Mouse (Mus musculus) embryo, embryonic 11.5 days (tissue): ENCODE measurements around the gene Mcm2.

Source experiments
- DNase-seq: peaks from one replicate; pipeline ENCODE4 v3.0.0-alpha.2; 2012; ENCODE audit warnings: low read depth, low spot score

Gene Mcm2

DNA sequence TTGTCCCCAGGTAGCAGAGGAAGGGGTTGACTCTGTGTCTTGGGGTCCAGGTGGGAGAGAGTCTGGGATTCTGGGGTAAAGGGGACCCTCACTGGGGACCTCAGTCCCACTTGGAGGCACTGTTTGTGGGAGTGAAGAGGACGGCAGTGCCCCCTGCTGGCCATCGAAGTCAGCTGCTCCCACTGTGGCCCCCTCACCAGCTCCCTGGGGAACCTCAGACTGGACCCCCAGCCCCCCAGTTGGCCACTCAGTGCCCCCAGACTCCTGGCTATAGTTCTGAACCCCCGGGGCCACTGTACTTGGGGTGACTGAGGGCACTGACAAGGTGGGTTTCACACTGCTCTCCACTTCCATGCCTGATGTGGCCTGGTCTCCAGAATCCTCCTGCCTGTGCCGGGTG is 49.3 kb downstream of the Mcm2 start:
- DNase-seq: no peak

DNA sequence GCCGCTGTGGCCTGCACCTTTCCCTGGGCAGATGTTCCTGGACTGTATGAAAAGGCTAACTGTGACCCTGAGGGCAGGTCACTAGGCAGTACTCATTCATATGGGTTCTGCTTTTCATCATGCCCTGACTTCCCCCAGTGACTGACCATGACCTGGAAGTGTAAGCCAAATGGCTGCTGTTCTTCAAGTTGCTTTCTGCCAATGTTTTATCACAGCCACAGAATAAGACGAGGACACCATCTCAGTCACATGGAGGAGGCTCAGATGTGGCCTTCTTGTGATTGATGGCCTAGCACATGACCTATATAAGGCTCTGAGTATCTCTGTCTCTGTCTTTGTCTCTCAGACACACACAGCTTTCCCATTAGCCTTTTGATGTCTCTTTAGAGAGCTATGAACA is 51.0 kb downstream of the Mcm2 start:
- DNase-seq: no peak

DNA sequence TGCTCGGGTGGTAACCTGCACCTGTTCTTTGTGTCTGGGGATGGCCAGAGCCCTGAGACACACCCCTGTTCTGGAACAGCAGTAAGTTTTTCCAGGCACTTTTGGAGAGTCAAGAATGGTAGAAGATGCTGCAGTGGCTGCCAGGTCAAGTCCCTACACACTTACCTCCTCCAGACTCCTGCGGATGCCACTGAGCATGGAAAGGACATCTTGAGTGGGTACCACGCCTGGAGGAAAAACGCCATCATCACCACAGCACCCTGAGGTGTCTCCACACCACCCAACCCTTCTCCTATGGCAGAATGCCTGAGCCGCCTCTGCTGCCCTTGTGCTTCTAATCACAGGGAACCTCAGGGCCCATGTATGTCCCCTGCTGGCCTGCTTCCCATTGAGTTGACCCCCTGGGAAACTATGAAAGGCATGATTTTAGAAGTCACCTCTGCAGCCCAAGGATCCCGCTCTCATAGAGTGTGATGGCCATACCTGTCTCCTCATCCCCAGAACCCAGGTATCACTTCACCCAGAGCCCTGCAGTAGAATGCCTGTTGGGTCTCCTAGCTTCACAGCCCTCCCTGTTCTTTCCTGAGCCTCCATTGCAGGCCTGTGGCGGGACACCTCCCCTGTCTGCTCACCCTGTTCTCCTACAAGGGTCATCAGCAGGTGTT is 53.5 kb downstream of the Mcm2 start:
- no peak for DNase-seq

DNA sequence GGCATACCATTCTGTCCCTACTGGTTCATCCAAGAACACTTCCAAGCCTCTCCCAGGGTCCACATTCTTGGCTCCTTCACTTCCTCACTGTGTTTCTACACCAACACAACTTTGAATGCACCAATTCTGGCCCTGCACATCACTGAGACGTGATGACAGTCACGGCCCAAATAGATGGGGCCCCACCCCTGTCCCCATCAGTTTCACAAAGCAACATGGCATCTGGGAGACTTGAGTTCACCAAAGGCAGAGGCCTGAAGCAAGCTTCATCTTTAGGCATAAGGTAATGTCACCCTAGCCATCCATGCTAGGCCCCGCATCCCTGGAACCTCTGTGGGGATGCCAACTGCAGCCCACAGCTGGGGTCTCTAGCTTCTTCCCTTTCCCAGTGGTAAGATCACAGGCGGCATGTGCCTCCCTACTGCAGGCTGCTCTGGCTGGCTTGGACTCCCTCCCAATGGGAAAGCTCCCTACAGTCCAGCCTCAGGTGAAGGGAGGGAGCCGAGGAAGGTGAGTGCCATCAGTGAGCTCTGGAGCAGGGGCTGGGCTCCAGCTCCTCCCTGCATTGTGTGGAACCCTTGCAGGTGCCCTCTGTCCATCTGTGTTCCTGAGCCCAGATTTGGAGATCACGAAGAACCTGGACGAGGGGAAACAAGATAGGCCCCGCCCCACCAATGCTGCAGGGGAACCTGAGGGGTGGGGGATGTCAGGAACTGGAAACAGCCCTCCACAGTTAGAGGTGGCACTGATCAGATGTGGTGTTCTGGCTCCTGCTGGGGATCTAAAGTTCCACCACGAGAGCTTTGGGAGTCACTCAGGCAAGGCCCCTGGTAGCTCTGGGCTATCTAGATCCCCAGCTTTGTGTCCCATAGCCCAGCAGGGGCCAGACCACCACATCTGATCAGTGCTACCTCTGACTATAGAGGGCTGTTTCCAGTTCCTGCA is 54.5 kb downstream of the Mcm2 start:
- no peak for DNase-seq

DNA sequence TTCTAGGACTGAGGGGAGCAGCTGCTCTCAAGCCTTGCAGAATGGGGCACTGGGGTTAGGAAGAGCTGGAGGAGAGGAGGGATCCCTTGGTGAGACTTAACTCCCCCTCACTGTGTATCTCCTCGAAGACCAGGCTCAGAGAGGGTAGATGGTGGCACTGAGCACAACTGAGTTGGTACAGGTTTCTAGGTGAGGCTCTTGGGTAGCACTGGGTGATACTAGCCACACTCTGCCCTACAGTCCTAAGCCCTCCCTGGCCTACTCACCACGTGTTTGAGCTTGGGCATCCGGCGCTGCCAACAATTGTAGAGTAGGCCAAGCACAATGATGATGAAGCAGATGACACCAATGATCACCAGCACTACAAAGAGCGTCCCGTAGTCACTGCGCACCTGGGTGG is 55.3 kb downstream of the Mcm2 start:
- no peak for DNase-seq

DNA sequence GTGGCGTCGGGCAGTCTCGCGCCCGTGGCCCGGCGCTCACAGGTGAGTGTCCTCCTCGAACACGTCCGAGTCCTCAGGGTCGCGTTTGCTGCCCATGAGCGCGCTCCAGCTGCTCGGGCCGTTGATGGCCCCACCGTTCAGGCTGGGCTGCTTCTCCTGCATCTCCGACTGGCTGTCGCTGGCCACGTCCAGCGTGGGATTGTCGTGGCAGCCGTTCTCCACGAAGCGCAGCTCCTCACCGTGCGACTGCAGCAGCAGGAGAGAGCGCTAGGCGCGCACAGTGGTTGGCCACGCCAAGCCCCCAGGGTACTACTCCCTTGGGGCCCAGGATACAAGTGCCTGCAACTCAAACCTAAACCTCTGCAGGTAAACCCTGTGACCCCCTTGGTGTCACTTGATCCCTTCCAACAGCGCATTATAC is 55.8 kb downstream of the Mcm2 start:
- DNase-seq: peak; percentile 26

DNA sequence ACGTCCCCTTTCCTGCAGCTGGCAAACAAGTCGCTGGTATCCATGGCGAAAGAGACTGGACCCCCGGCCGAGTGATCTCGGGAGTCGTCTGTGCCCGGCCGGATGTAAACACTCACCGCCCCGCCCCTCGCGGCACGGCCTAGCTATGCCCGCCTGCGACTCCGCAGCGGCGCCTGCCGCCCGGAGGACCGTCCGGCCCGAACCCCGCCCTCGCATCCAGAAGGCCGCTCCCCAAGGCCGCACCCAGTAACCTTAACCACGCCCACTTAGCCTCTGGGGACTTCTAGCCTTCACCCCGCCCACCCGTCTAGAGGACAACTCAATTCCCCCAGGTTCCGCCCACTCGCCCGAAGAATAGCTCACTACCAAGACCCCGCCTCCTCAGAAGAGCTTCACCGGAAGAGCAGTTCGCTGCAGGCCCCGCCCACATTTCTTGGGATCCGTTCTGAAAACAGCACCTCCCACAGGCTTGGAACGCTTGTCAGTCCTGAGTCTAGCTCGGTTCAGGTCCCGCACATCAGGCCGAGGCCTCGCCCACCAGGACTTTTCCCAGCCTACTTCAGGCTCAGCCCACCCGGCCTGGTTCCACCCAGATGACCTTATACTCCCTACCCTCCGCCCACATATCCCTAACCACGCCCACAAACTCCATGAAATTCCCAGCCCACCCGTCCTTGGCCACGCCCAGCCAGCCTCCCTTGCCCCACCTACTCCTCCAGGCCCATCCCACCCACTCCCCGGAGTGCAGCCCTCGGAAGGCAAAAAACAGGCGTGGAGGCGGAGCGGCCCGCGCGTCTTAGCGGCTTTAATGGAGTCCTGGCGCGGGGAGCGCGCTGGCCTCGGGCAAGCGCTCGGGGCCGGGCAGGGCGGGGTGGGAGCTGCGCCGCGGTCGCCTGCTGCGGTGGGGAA is 56.5 kb downstream of the Mcm2 start, which contains the start of gene Abtb1:
Gene Abtb1, minus strand, starts transcription at position 204 of the 909 bp plus-strand sequence.
- DNase-seq: peak; percentile 99

DNA sequence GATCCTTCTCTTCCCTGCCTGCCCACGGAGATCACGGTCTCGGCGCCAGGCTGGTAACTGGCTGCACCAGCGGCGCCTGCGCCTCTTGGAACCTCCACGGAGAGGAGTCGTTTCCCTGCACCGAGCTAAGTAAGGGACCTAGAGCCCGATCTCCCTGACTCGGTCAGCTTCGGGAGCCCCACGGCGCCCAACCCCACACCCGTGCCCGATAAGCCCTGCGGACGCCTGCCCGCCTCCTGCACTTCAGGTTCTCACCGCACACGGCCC is 57.1 kb downstream of the Mcm2 start:
- no peak for DNase-seq

DNA sequence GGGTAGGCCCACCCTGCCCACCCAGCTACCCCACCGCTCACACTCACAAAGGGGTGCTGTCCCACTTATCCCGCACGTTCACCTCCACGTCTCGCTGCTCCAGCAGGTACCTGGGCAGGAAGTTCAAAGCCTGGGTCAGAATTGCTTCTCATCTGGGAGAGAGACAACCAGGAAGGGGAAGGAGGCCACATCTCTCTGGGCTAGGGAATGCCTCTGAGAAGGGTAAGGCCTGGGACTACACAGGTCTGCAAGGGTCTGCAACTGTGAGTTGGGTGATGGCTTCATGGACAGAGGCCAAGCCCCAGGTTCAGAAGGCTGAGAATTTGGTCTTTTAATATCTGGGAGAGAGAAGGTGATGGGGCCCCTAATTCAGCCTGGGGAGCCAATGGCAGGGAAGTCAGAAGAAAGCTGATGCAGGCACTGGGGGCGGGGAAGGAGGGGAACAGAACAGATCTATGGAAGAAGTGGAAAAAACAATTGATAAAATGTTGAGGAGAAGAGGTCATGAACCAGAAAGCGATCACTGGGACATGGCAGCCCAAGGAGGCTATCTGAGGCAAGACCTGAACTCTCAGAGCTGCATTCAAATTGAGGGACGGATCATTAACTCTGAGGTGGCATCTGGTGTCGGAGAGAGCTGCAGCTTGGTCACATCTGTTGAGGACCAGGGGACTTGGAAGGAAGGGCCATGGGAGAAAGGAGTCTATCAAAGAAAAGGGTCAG is 57.6 kb downstream of the Mcm2 start:
- no peak for DNase-seq

DNA sequence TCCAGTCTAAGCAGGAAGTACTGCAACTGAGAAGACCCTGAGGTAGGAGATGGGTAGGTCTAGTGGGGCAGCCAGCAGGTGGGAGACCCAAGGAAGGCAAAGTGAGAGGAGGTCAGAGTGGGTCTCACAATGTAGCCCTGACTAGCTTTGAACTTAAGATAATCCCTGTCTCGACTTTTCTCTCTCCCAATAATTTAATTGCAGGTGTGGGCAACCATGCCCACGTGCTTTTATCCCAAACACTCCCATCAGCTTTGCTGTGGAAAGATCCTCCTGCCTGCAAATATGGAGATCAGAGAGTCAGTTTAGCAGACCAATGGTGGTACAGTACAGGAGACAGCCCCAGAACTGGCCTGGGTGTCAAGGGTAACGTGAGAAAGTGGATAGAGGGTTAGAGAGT is 58.4 kb downstream of the Mcm2 start:
- DNase-seq: no peak

DNA sequence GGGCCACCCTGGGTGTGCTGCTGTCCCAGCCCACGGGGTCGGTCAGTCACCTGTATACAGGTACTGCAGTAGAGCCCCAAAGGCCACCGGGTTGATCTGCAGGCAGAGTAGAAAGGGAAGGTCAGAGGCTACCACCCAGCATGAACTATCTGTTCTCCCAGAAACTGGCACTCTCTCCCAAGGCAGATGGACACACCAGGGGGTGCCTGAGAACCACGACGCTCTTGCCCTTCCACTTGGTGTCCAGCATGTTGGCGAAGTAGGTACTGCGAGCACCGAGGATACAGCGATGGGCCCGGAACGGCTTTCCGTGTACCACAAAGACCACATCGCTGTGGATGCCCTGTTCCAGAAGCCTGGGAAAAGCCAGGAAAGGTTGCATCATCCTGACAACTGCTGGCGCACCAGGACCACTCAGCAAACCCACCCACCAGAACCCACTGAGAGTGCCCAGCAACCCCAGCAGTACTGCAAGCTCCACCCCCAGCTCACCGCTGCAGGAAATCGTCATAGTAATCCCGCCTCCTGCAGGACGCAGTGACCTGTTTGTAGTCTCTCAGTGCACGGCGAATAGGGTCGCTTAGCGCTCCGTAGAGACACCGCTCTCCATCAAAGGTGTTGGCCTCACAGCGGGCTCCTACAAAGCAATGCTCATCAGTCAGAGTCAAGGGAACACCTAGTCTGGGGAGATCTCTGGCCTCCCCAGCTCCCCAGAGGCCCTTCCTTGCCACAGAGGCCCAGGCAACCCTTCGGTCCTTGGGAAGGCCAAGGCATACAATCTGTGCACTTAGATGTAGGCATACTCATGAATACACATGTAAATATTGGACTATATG is 59.2 kb downstream of the Mcm2 start:
- no peak for DNase-seq

DNA sequence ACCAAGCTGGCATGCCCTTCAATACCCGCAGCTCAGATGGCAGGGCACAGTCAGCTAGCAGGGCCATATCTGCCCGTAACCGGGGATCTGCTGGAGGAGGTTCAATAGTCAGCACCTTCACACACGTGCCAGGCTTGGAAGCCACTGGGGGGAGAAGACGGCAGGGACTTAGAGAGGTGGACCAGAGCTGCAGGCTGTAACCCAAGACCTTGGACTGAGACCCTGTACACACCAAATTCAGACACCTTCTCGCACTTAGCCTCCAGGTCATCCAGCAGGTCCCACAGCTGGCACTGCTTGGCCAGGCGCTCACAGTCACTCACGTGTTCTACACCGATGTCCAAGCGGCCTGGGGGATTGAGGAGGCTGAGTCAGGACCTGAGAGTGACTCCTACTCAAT is 60.0 kb downstream of the Mcm2 start:
- no peak for DNase-seq

DNA sequence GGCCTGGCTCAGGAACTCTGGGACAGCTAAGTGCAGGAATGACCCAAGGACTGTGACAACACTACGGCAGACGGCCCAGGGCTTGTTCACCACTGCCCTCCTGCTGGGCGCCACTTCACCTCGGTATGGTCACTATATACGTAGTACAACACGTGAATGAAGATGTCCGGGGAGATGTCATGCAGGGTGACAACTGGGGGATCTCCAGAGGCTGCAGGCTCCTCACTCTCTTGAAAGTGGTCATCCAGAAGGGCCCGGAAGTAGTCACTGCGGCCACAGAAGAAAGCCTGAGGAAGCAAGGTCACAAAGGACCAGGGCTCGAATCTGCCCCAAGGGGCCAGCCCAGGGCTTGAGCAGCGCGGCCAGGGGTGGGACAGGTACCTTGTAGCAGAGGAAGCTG is 60.6 kb downstream of the Mcm2 start:
- DNase-seq: no peak

DNA sequence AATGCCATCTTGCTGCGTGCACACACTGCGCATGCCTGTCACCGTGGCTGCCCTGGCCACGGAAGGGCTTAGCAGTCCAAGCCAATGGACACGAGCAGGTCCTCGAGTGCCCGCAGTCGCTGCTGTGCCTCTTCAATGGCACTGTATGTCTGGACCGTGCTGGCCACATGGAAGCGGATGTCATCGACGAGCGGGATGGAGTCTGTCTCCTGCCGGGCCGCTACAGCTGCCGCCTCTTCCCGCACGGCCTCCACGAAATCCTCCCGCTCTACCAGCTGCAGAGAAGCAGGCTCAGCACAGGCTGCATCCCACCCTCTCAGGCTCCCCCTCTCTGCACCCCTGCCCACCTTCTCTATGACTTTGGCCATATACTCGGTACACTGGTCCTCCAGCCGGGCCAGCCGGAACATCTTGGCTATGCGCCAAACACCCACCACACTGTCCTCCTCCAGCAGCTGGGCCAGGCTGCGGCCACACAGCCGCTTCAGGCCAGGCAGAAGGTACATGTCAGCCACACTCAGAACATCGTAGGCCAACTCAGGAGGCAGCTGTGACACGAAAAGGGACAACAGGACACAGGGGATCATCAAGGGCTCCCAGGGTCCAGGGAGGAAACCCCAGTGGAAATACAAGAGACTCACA is 62.3 kb downstream of the Mcm2 start:
- DNase-seq: no peak

DNA sequence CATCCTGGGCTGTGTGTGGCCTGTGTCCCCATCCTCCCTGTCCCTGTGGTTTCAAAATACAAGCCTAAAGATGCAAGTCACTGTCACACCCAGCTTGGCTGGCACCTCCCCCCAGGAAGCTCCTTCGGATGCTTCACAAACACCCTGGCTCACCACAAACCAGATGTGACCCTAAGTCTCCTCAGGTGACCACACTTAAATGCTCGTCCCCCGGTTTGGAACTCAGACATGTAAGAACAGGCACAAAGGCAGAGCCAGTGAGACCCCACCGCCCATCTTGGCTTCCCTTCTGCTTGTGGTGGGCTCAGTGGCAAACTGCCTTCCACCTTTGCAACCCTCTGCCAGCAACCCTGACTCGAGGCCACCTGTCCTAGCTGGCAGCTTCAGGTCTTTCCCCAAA is 63.5 kb downstream of the Mcm2 start:
- DNase-seq: no peak
